In the genomic region with DNA sequence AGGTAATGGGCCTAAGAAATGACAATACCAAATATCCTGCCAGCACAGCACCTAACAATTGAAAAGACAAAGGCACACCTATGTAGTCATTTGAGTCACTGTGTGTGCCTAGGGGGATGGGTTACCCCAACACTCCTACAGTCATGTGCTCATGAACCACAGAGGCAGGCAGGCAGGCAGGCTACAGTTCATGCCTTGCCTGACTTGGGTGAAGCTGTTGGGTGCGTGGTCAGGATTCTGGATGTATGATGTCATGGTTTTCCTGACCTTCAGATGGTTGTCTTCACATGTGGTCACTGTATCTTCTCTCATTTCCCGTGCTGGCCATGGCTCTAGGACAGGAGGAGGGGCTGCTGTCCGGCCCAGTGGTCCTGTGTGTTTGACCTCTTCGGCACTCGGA, we compare ENCODE assay signal across 26 mouse cellular contexts. TPM values are rescaled to one million over a fixed set of nuclear protein-coding genes. Genes with fewer than 3 reads are reported as not detected.
DNase-seq lines count a peak whose midpoint lies in the region; ATAC-seq and TF ChIP-seq lines count a peak whose summit lies in the region.
"Had no signal": no experiment of that assay in that cellular context is flagged by ENCODE, and none has a peak within 500 bp of the region (broad histone marks: within the 10 kb centered on the region; RNA-seq: fewer than 3 reads in every experiment).

No protein-coding gene starts in this region.

- no peak for TF ChIP-seq CTCF in hindbrain, postnatal 0 days (IDR thresholded peaks at IDR 0.05; ENCODE audit: low read depth)
- no peak for TF ChIP-seq CTCF in CH12.LX (conservative IDR thresholded peaks at IDR 0.05 in 1 of 2, IDR thresholded peaks at IDR 0.05 in 1 of 2; ENCODE audit: low read depth in 2 of 2, low read length in 2 of 2)

- 97% methylated on average over 5 of the region's 5 CpGs for WGBS in hindbrain, postnatal 0 days
- 98% methylated on average over 5 of the region's 5 CpGs for WGBS in hindbrain, embryonic 13.5 days
- WGBS in midbrain, embryonic 13.5 days: 94% methylated on average over 5 of the region's 5 CpGs
- WGBS in midbrain, embryonic 15.5 days: 94% methylated on average over 5 of the region's 5 CpGs
- 96% methylated on average over 5 of the region's 5 CpGs for WGBS in large intestine, adult 2 months

- H3K4me2 ChIP-seq in hindbrain, postnatal 0 days (ENCODE audit: low read depth, low read length): no peak overlapping the region
- no peak overlapping the region for H3K4me2 ChIP-seq in hindbrain, embryonic 13.5 days
- H3K4me2 ChIP-seq in midbrain, embryonic 13.5 days (replicated peaks): no peak overlapping the region
- no peak overlapping the region for H3K4me2 ChIP-seq in midbrain, embryonic 15.5 days
- H3K4me2 ChIP-seq in CH12.LX (ENCODE audit: insufficient read depth, low read depth, poor library complexity, severe bottlenecking): no peak overlapping the region
- H3K4me2 ChIP-seq: lung, embryonic 15.5 days had no signal

- H3K9ac ChIP-seq in hindbrain, postnatal 0 days (replicated peaks; ENCODE audit: low read length): no peak overlapping the region
- no peak overlapping the region for H3K9ac ChIP-seq in hindbrain, embryonic 13.5 days
- no peak overlapping the region for H3K9ac ChIP-seq in midbrain, embryonic 13.5 days (replicated peaks)
- H3K9ac ChIP-seq in midbrain, embryonic 15.5 days: no peak overlapping the region
- no peak overlapping the region for H3K9ac ChIP-seq in CH12.LX (ENCODE audit: insufficient read depth, low read depth)
- H3K9ac ChIP-seq: lung, embryonic 15.5 days had no signal

- in situ Hi-C loops in CH12.LX (cut with MboI; ENCODE audit: low pct_ligation_motif_present, low pct_unique_long_range_greater_than_20kb, low sequenced_read_pairs): no loop called here

- 0 out of 2 replicates have a peak, but pooled peaks have one; percentile 40 for ATAC-seq in hindbrain, postnatal 0 days
- no peak for ATAC-seq in hindbrain, embryonic 13.5 days (ENCODE audit: low FRiP score)
- 0 out of 2 replicates have a peak, but pooled peaks have one; percentile 9 for ATAC-seq in midbrain, embryonic 13.5 days
- no peak for ATAC-seq in midbrain, embryonic 15.5 days (replicated peaks)
- ATAC-seq: hindbrain, embryonic 16.5 days had no signal

- TF ChIP-seq EP300 in CH12.LX (IDR thresholded peaks at IDR 0.05; ENCODE audit: low read length): no peak

- H3K27me3 ChIP-seq in hindbrain, postnatal 0 days (ENCODE audit: insufficient read depth, low read length): no peaks in the 10 kb centered on the region
- no peaks in the 10 kb centered on the region for H3K27me3 ChIP-seq in hindbrain, embryonic 13.5 days
- no peaks in the 10 kb centered on the region for H3K27me3 ChIP-seq in midbrain, embryonic 13.5 days
- H3K27me3 ChIP-seq in midbrain, embryonic 15.5 days (replicated peaks): no peaks in the 10 kb centered on the region
- no peaks in the 10 kb centered on the region for H3K27me3 ChIP-seq in CH12.LX (replicated peaks)
- H3K27me3 ChIP-seq: lung, embryonic 15.5 days had no signal

- H3K27ac ChIP-seq in hindbrain, postnatal 0 days: no peak overlapping the region
- no peak overlapping the region for H3K27ac ChIP-seq in hindbrain, embryonic 13.5 days
- no peak overlapping the region for H3K27ac ChIP-seq in midbrain, embryonic 13.5 days
- H3K27ac ChIP-seq in midbrain, embryonic 15.5 days: no peak overlapping the region
- no peak overlapping the region for H3K27ac ChIP-seq in CH12.LX (ENCODE audit: insufficient read depth, low read depth)
- H3K27ac ChIP-seq: forebrain, embryonic 10.5 days; left cerebral cortex, adult 2 months; lung, embryonic 15.5 days; macrophage had no signal

- dilution Hi-C loops in CH12.LX (cut with MboI; ENCODE audit: extremely low pct_ligation_motif_present, extremely low pct_unique_long_range_greater_than_20kb, low sequenced_read_pairs): no loop called here

- H3K4me1 ChIP-seq in hindbrain, postnatal 0 days (ENCODE audit: insufficient read depth, low read length): no peaks in the 10 kb centered on the region
- H3K4me1 ChIP-seq in hindbrain, embryonic 13.5 days (replicated peaks): no peaks in the 10 kb centered on the region
- H3K4me1 ChIP-seq in midbrain, embryonic 13.5 days (replicated peaks): no peaks in the 10 kb centered on the region
- no peaks in the 10 kb centered on the region for H3K4me1 ChIP-seq in midbrain, embryonic 15.5 days
- H3K4me1 ChIP-seq in CH12.LX (ENCODE audit: control insufficient read depth in 1 of 2, insufficient read depth in 2 of 2): peaks cover 0 to 4% of the 10 kb centered on the region in 2 experiments; a peak in 1 of 4 replicates
- H3K4me1 ChIP-seq: forebrain, embryonic 10.5 days; lung, embryonic 15.5 days had no signal

- H3K36me3 ChIP-seq in hindbrain, postnatal 0 days (ENCODE audit: insufficient read depth, low read length): peaks cover 22% of the 10 kb centered on the region
- peaks cover 66% of the 10 kb centered on the region for H3K36me3 ChIP-seq in hindbrain, embryonic 13.5 days
- H3K36me3 ChIP-seq in midbrain, embryonic 13.5 days: peaks cover 61% of the 10 kb centered on the region
- peaks cover 11% of the 10 kb centered on the region for H3K36me3 ChIP-seq in midbrain, embryonic 15.5 days (replicated peaks)
- H3K36me3 ChIP-seq in CH12.LX (replicated peaks in 1 of 2; ENCODE audit: control insufficient read depth in 1 of 2, insufficient read depth in 1 of 2, low read length in 1 of 2): peaks cover 54 to 94% of the 10 kb centered on the region in 2 experiments

- H3K4me3 ChIP-seq in hindbrain, postnatal 0 days (ENCODE audit: low read length): no peak overlapping the region
- no peak overlapping the region for H3K4me3 ChIP-seq in hindbrain, embryonic 13.5 days
- no peak overlapping the region for H3K4me3 ChIP-seq in midbrain, embryonic 13.5 days (replicated peaks)
- no peak overlapping the region for H3K4me3 ChIP-seq in midbrain, embryonic 15.5 days
- H3K4me3 ChIP-seq in CH12.LX (replicated peaks in 1 of 3; ENCODE audit: low read depth in 2 of 3, low read length in 2 of 3, poor library complexity in 1 of 3): no peak overlapping the region
- H3K4me3 ChIP-seq: forebrain, embryonic 10.5 days; left cerebral cortex, adult 2 months; lung, embryonic 15.5 days had no signal

- no peak for TF ChIP-seq POLR2A in CH12.LX (IDR thresholded peaks at IDR 0.05; ENCODE audit: low read depth, low read length)

- no peak for TF ChIP-seq RAD21 in CH12.LX (IDR thresholded peaks at IDR 0.05; ENCODE audit: low read depth, low read length)

- no peaks in the 10 kb centered on the region for H3K79me2 ChIP-seq in CH12.LX (replicated peaks; ENCODE audit: control insufficient read depth, extremely low read depth, insufficient read depth, poor library complexity, severe bottlenecking)

- DNase-seq in hindbrain, postnatal 0 days (ENCODE audit: low spot score): no peak
- no peak for DNase-seq in CH12.LX (ENCODE audit: extremely low read depth)
- DNase-seq in large intestine, adult 2 months (ENCODE audit: low read depth, low spot score): peak; percentile 11
- DNase-seq in retina, embryonic 14.5 days (ENCODE audit: low spot score): no peak
- DNase-seq in cerebellum, adult 11 months: no peak
- DNase-seq: adrenal gland, postnatal 25 days; cerebellum, adult 2 months; cerebellum, postnatal 36 days; heart, adult 18-20 months; heart, postnatal 4 days; kidney, adult 2 months; kidney, postnatal 36 days; layer of hippocampus, adult 9-11 months; left cerebral cortex, postnatal 4 days; liver; right cerebral cortex, adult 18-20 months; thymus, postnatal 25 days had no signal

- no peaks in the 10 kb centered on the region for H3K9me3 ChIP-seq in hindbrain, postnatal 0 days (ENCODE audit: low read length)
- H3K9me3 ChIP-seq in hindbrain, embryonic 13.5 days: no peaks in the 10 kb centered on the region; the same call in 1 of the 2 replicates
- H3K9me3 ChIP-seq in midbrain, embryonic 13.5 days: no peaks in the 10 kb centered on the region
- H3K9me3 ChIP-seq in midbrain, embryonic 15.5 days: no peaks in the 10 kb centered on the region
- H3K9me3 ChIP-seq in CH12.LX (replicated peaks; ENCODE audit: low read length): peaks cover 12% of the 10 kb centered on the region
- H3K9me3 ChIP-seq: lung, embryonic 15.5 days had no signal

TF ChIP-seq in CH12.LX, 34 proteins besides CTCF, POLR2A, EP300 and RAD21:
- no peak for TF ChIP-seq JUND (conservative IDR thresholded peaks at IDR 0.05; ENCODE audit: low read depth, low read length)
- TF ChIP-seq IRF4 (IDR thresholded peaks at IDR 0.05; ENCODE audit: low read depth, low read length): no peak
- no peak for TF ChIP-seq TCF12 (IDR thresholded peaks at IDR 0.05; ENCODE audit: low read depth, low read length)
- TF ChIP-seq HCFC1 (IDR thresholded peaks at IDR 0.05; ENCODE audit: low read depth, low read length): no peak
- no peak for TF ChIP-seq CHD1 (IDR thresholded peaks at IDR 0.05; ENCODE audit: low read depth, low read length)
- TF ChIP-seq MAX (IDR thresholded peaks at IDR 0.05; ENCODE audit: low read length): no peak
- no peak for TF ChIP-seq RCOR1 (conservative IDR thresholded peaks at IDR 0.05; ENCODE audit: low read depth, low read length)
- TF ChIP-seq BHLHE40 (IDR thresholded peaks at IDR 0.05; ENCODE audit: low read depth, low read length): peak; percentile 13; the same call in 1 of the 2 replicates
TF ChIP-seq in CH12.LX: peak in this region for 1.

RNA-seq across cellular contexts. Expression of a gene that starts 39.8 kb away (rescaled TPM):
- total RNA-seq in hindbrain, postnatal 0 days (2014; rRNA removed): 61.3 and 62.2 TPM in 2 replicates
- polyA plus RNA-seq in hindbrain, postnatal 0 days (2015; fragmentation: Nextera tagmentation; extraction: Ambion mirVana): 78.3 and 78.9 TPM in 2 replicates
- polyA plus RNA-seq in hindbrain, embryonic 13.5 days (2015; fragmentation: Nextera tagmentation; extraction: Ambion mirVana): 99.1 and 102 TPM in 2 replicates
- 104 and 112 TPM in 2 replicates for polyA plus RNA-seq in midbrain, embryonic 13.5 days (2015; fragmentation: Nextera tagmentation; extraction: Ambion mirVana)
- polyA plus RNA-seq in midbrain, embryonic 15.5 days (2015; fragmentation: Nextera tagmentation; extraction: Ambion mirVana): 84.8 and 91.5 TPM in 2 replicates
- total RNA-seq in CH12.LX (2012; rRNA removed) (106 and 111 TPM in 2 replicates), CH12.LX (2014; rRNA removed) (111 and 133 TPM in 2 replicates)
- polyA plus RNA-seq in CH12.LX (2012; ENCODE audit: insufficient read length, low read depth): 93.5 and 99.7 TPM in 2 replicates
- 15.5 and 22.1 TPM in 2 replicates for polyA plus RNA-seq in large intestine, adult 2 months (2012; rRNA removed)

RNA-seq across cellular contexts. Expression of a gene that starts 41.6 kb away (rescaled TPM):
- total RNA-seq in hindbrain, postnatal 0 days (2014; rRNA removed): not detected in 2 replicates
- polyA plus RNA-seq in hindbrain, postnatal 0 days (2015; fragmentation: Nextera tagmentation; extraction: Ambion mirVana): not detected in 2 replicates
- polyA plus RNA-seq in hindbrain, embryonic 13.5 days (2015; fragmentation: Nextera tagmentation; extraction: Ambion mirVana): 0.13 TPM in 1 of 2 replicates, not detected in the other
- polyA plus RNA-seq in midbrain, embryonic 13.5 days (2015; fragmentation: Nextera tagmentation; extraction: Ambion mirVana): 0.17 TPM in 2 replicates
- polyA plus RNA-seq in midbrain, embryonic 15.5 days (2015; fragmentation: Nextera tagmentation; extraction: Ambion mirVana): 0.06 and 0.18 TPM in 2 replicates
- total RNA-seq in CH12.LX (2012; rRNA removed): 0.08 TPM in 1 of 2 replicates, not detected in the other
- not detected in 2 replicates for total RNA-seq in CH12.LX (2014; rRNA removed)
- 0.11 TPM in 1 of 2 replicates, not detected in the other for polyA plus RNA-seq in CH12.LX (2012; ENCODE audit: insufficient read length, low read depth)
- polyA plus RNA-seq in large intestine, adult 2 months (2012; rRNA removed): 0.14 TPM in 1 of 2 replicates, not detected in the other
- total RNA-seq: heart, adult 18-20 months; heart, postnatal 4 days; left cerebral cortex, postnatal 4 days had no signal
- polyA plus RNA-seq: forebrain, embryonic 10.5 days; heart, embryonic 14.5 days; macrophage had no signal

Comparison
In these comparisons a context has a peak if more than half of its experiments do, and no peak if none do; other contexts are left out.
1. ATAC-seq: peak in hindbrain, postnatal 0 days (single experiment) and midbrain, embryonic 13.5 days (single experiment); none in hindbrain, embryonic 13.5 days (single experiment) and midbrain, embryonic 15.5 days (single experiment).